Mouse (Mus musculus) thymus, postnatal 14 days (tissue): ENCODE data around the gene Itpr3.
A peak's percentile ranks its signal among the peaks of the same experiment; 100 is the strongest.

ENCODE experiments used
- DNase-seq: peaks from one replicate; pipeline ENCODE4 v3.0.0; 2021

Gene Itpr3

DNA sequence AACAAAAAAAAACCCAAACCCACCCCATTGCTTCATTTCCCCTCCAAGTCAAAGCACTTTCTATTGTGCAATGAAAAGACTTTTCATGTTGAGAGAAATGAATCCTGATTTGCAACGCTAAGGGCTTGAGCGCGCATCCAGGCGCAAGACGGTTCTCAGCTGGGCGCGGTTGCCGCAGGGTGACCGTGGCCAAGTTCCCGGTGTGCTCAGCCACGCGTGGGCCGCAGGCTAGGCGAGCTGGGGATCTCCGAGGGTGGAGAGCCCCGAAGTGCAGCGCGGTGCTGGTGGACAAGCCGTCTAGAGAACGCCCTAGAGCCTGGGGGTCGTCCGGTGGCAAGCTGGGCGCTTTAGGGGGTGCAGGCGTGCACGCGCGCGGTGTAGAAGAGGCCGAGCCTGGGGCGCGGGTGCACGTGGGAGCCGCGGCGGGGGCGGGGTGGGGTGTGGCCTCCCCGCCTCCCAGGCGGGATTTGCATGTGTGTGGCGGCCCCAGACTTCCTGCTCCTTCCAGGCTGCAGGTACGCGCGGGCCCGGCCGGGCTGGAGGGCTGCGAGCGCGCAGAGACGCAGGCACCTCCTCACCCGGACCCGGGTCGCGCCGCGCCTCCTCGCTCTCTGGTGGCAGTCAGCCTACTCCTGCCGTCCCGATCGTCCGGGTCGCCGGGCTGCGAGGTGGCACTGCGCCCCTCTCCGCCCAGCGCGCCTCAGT lies at the start of gene Itpr3:
Itpr3 (plus strand) TSS at position 493 of the 705 bp plus-strand sequence.
- DNase-seq: peak; percentile 94

DNA sequence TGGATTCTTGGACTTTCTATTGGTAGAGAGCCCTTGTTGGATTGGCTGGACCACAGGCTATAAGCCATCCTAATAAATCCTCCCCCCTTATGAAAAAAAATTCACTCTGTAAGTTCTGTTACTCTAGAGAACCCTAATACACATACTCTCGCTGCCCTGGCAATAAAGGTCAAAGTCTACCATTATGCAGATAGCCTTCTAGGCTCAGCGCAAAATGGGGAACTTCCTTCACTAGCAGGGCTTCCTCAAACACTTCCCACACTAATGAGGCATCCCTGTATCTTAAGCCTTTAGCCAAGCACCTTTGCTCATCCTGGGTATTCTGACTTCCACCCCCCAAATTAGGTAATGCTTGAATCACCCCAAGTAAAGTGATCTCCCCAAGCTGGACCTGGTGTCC lies 48.8 kb upstream of the Itpr3 start:
- no peak for DNase-seq

DNA sequence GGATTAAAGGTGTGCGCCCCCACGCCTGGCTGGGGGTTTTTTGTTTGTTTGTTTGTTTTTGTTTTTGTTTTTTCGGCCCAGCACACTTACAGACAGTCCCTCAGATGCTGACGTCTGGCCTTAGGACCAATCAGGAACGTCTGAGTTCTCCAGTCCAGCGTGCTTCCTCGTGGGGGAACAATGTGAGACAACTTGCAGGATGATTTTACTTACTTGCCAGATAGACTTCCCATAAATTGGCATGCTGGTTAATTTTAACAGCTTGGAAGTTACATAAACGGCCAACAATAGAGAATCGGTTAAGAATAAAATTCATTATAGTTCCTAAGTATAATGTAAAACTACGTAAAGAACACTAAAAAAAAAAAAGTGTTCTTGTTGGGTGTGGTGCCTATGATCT lies 45.9 kb upstream of the Itpr3 start:
- no peak for DNase-seq

DNA sequence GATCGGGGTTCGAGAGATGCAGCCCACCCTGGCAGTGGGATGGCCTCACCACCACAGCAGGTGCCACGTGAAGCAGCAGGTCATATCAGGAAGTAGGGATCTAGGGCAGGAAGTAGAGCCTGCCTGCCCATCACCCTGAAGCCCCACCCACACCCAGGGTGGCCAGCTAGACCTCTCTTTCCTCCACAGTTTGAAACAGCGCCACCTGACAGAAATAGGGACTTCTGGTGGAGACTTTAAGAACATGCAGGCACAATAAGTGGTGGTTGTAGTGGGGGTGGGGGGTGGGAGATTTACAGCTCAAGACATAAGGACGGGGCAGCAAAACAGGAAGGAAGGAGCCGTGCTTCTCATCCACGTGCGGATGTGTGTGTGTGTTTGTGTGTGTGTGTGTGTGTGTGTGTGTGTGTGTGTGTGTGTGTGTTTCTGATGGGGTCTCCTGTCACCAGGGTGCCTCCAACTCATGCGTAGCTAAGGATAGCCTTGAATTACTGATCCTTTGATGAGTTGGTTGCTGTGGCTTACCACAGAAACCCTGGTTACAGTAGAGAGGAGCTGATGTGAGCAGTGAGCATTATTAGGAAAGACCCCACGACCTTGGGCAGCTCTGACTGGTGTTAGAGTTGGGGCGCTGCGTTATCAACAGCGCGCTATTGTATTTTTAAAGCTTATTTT lies 45.0 kb upstream of the Itpr3 start:
- DNase-seq: peak; percentile 72

DNA sequence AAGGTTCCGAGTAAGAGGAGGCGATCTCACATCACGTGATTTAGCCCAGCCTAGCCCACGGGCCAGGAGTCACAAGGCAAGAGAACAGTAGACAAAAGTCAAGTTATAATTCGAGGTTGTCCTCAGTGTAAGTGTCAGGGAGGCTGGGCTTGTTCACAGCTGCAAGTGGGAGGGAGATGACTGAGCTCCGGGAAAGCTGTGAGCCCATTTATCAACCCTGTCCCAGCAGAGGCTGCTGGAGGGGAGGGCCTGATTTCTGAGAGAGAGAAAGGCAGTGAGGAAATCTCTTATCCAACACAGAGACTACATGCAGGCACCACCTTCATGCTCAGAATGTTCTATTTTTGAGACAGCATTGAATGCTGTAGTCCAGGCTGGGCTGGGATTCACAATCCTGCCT lies 44.2 kb upstream of the Itpr3 start:
- DNase-seq: no peak

DNA sequence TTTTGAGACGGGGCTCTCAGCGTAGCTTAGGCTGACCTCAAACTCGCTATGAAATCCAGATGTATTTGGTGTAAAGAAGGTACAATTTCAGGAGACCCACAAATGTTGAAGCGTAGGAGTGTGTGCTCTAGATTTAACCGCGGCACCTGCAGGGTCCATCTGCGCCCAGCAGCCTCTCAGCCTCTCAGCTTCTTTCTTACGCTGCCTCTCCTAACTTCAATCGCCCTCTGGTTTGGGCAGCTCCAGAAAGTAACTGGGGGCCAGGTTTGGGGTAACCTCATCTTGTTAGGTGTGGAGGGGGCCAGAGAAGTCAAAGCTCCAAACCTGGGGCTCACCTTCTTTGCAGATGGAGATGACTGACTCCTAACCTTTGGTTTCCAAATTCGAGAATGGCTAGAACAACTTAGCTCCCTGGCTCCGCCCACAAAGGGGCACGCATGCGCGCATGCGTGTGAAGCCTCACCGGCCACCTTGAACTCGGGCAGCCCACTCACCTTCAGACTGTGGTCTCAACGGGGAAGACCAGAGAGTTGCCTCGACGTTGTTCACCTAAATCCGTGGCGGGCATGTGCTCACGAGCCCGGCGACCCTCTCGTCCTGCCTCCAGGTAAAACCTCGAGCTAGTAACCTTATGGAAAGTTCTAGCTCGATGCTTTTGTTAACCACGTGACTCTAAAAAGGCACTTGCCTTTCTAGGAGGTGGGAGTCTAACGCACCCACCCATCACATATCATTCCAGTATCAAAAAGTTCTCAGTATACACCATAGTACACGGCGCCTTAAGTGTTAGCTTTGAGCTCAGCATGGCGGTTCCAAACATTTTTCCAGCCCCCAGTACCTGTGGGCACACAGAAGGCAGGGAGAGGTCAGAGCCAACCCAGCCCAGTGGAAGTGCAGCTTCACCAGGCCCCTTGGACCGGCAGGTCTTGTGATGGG lies 39.3 kb upstream of the Itpr3 start:
- peak; percentile 94 for DNase-seq

DNA sequence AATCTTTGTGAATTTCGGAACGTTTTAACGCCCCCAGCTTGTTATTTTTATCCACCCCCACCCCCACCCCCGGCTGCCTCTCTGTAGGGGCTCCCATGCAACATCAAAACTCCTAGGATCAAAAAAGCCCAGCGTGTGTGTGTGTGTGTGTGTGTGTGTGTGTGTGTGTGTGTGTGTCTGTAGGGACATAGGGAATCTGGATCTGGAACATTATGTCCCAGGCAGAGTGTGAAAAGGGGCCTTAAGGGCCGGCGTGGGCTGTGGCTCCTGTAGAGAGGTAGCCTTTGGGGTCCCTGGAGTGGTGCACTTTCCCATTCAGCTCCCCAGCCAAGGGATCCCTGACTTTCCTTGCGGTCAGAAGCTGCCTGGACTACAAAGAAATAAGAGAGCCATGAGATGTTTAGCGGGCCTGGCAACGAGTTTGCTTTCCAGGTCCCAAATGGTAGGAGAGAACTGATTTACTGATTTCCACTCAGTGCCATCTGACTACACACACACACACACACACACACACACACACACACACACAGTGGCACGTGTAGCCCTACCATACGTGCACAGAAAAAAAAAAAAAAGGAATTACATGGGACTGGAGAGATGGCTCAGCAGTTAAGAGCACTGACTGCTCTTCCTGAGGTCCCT lies 38.4 kb upstream of the Itpr3 start:
- DNase-seq: no peak

DNA sequence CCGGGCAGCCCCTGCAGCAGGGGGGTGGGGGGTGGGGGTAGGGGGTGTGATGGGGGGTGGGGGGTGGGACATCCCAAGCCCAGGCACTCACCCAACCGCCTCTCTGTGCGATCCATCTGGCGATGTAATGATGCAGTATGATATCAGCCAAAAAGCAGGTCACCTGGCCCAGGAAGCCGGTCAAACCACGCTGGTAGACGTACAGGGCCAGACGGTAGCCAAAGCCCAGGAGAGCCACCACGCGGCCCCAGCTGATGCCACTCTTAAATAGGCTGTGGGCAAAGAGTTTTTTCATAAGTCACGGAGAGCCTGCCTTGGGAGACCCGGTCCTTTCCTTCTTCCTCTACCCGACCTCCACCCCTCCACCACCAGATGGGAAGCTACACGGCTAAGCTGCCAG lies 36.0 kb upstream of the Itpr3 start:
- DNase-seq: no peak

DNA sequence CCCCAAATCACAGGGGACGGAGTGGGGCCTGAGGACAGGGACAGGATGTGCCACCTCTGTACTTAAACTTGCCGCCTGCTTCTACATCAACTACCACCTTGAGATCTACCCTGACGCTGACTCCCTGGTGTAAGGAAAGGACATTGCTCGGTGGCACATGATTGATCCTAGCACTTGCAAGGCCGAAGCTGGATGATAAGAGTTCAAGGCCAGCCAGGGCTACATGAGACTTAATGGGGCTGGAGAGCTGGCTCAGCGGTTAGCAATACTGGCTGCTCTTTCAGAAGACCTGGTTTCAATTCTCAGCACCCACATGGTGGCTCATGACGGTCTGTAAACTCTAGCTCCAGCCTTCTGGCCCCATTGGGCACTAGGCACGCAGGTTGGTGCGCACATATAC lies 35.4 kb upstream of the Itpr3 start:
- DNase-seq: no peak

DNA sequence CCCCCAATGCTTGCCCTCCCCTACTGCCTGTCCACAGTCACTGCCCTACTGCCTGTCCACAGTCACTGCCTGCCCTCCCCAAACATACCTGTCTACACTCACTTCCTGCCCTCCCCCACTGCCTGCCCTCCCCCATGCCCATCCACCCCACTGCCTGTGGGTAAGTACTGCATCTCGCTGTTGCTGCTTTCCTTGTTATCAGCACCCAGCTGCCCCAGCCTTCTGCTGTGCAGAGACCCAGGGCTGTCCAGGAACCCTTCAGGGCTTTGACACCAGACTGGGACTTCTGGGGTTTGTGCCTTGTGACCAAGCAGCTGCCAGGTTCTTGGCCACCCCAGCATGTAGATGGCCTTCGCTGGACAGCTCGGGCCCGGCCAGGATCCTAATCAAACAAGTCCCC lies 33.8 kb upstream of the Itpr3 start:
- no peak for DNase-seq

DNA sequence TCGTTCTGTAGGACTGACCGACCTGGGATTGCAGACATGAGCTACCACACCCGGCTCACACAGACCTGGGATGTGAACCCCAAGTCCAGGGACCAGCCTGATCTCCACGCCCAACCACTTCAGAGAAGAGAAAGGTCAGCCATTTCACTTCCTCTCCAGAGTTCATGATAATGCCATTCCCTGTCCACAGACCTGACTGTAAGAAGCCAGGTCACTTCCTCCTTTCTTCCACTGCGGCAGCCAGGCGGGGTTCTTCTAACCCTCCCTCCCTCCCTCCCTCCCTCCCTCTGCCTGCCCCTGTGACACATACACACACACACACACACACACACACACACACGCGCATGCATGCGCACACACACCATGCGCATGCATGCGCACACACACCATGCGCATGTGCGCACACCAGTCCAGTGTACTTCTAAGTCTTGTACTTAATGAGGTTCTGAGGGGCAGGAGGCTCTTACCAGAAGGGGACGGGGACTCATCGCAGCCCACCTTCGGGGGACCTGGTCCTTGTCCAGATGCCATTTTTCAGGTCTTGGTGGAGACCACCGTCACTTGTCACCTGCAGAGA lies 31.7 kb upstream of the Itpr3 start:
- DNase-seq: no peak

DNA sequence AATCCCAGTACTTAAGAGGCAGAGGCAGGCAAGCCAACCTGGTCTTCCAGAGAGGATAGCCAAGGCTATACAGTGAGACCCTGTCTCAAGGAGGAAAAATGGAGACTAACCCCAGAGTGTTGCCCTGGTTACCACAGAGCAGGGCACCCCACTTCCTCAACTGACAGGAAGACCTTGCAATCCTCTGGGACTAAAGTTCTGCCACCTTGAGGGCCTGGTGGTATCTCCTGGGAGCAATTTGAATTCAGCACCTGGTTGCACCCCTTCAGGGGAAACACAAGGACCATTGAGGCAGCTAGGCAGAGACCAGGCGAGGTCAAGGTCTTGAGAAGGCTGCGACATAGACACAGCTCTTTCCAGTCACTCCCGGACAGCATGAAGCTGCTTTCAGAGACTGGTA lies 31.2 kb upstream of the Itpr3 start:
- no peak for DNase-seq

DNA sequence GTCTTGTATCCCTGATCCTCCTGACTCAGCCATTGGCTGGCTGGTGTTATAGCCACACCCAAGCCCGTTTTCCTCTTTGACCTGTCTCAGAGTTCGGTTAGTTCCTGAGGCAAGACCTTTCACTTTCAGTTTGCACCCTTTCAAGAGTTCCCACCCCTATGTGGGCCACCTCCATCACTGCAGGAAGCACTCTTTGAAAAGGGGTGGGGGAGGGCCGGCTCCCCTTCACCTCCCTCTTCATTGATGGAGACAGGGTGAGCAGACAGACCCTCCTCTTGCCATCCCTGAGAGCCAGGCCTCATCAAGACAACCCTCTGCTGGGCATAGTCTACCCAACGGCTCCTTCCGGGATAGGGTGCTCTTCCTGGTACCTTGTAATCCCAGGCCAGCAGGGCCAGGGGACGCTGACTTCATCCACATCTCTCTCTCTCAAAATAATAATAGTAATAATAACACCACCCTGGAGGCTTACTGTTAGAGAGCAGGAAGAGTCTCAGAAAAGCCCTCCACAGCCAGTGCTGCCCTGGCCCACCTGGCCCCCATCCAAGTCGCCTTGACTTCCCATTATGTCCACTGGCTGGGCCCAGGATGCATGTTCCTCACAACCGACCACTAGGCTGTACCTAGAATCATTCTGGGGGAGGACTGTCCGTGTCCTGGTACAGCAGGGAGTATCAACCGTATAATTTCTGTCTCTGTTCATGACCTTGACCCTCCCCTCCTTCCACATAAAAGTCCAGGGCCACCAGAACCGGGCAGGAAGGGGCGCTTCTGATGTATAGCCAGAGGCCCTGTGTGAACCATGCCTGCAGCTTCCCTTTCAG lies 29.4 kb upstream of the Itpr3 start:
- DNase-seq: peak; percentile 75

DNA sequence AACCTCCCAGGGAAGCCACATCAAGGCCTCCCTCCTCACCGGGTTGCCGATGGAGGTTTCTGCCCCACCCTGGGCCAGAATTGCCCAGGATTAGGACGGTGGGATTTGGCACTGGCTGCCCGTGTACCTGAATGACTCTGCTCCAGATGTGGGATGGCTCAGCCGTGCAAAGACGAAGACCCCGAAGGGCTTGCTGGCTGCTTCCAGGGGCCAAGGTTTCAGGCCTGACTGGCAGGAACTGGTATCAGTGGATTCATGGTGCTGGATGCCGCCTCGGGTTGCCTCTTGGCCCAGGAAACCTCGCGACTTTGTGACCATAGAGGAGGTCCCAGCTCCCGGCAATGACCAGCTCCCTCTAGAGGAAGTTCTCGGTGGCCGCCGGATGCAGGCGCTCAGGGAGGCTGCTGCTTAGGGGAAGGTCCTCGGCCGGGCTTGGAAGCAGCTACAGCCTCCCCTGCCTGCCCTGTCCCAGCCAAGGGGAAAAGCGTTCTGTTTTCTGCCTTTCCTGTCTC lies 28.8 kb upstream of the Itpr3 start:
- peak; percentile 92 for DNase-seq

DNA sequence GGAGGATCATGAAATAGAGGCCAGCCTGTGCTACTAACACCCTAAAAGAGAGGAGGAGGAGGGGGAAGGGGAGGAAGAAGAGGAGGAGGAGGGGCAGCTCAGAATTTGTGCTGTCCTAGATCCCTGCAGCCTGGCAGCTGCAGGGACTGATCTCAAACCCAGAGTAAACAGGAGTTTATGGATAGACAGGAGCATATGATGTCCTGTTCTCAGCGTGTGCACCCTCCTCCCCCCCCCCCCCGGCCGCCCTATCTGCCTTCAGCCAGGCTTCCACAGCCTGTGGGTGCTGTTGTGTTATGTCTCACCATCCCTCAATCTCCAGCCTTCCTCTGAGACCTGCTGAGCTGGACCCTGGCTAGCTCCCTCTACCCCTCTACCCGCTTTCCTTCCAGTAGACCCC lies 28.2 kb upstream of the Itpr3 start, which contains the start of gene Bak1:
Bak1 (minus strand) TSS at position 101 of the 400 bp plus-strand sequence.
- no peak for DNase-seq

DNA sequence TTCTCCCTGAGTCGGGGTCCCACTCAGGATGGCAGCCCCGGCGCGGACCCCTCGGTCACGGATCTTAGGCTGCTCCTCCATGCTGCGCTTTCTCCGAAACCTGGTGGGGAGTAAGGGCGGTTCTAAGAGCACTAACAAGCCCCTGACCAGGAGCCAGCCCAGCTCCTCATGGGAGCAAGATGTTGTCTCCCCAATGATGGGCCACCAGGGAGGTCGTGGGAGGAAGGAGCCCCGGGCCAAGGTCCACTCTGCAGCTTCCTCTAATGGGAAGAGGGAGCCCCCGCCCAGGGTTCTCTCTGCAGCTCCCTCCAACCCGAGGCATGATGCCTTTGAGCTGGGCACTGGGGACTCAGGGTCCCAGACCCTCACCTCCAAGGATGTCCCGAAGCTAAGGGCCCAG lies 27.7 kb upstream of the Itpr3 start:
- no peak for DNase-seq

DNA sequence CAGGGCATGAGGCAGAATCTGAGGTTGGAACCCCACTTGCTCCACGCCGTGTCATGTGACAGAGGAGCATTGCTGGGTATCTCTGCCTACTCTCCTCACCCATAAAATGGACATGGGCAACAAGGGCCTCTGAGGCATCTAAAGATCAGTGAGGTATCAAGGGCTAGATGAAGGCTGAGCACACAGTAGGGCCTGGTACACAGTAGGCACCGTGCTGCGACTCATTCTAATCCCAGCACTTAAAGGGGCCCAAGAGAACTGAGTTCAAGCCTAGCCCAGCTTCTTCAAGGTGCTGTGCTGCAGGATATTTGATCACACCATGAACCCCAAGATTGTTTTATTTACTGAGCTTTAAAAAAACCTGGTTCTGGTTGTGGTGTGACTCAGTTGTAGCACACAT lies 26.2 kb upstream of the Itpr3 start:
- DNase-seq: no peak

DNA sequence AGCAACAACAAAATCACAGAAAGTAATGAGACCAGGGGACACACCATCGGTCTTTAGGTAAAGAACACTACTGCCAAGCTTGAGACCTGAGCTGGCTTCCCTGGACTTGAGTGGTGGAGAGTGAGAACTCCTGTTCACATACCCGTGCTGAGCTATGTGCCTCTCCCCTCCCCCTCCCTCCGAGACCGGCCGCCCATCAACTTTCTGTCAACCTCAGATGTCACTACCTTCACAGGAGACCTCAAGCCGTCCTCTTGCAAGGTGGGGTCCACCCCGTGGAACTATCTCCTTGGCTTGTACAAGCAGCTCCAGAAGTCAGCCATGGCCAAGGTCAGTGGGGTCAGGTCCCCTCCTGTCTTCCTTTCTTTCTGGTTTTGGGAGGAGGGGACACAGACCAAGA lies 24.8 kb upstream of the Itpr3 start:
- DNase-seq: no peak

DNA sequence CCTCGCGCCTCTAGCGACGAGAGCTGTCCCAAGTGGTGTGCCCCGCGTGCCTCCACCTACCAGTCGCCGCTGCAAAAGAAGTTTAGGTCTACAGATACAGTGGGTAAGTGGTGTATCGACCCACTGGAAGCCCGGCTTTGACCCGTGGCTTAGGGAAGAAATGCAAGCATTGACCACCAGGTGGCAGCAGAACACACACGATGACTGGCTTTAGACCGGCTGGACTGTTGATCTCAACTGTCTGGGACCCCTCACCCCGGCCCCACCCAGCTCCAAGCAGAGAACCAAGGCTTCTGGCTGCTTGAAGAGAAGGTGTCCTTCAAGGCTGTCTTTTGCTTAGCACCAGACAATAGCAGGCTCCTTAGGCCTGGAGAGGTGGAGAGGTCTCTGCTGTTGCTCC lies 24.2 kb upstream of the Itpr3 start:
- peak; percentile 78 for DNase-seq

DNA sequence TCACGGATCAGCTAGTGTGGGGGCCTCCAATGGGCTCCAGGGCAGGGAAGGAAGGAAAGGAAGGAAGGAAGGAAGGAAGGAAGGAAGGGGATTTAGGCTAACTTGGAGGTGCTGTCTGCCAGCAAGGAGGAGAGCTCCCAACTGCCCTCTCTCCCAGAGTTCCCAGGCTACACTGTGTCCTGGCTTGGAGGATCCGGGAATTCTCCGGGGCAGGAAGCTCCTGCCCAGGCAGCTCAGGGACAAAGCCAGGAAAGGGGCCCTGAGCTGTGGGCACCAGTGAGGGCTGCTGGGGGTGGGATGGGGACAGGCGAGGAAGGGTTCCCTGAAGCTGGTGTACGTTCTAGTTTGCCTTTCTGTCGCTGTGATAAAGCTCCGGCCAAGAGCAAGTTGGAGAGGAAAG lies 20.6 kb upstream of the Itpr3 start:
- no peak for DNase-seq

DNA sequence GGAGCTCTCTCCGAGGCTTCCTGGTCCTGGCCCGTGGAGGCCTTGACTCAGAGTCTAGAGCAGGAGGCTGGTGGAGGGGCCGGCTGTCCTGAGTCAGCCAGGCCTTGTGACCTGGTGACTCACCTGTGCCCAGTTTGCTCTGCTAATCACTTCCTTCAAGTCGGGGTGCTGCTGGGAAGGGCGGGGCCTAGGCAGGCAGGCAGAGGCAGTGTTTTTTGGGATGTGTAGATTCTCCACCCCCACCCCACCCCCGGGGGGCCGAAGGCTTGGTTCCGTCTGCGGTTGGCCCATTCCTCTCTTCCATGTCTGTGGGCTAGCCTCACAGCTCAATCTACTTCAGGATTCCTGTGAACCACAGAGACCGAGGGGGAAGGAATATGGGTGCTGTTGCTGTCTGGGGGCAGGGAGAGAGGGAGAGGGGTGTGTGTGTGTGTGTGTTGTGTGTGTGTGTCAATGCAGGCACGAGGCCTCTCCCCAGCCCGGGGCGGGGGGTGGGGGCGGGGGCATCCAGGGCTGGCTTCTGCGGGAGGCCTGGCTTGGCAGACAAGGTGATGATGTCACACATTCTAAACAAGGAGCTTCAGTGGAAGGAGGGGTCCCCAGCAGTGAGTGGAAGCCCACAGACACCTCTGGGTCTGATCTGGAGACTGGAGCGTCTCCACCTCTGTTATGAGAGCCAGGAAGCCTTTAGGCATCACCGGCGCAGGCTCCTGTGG lies 18.6 kb upstream of the Itpr3 start:
- DNase-seq: no peak
